In the genomic region with DNA sequence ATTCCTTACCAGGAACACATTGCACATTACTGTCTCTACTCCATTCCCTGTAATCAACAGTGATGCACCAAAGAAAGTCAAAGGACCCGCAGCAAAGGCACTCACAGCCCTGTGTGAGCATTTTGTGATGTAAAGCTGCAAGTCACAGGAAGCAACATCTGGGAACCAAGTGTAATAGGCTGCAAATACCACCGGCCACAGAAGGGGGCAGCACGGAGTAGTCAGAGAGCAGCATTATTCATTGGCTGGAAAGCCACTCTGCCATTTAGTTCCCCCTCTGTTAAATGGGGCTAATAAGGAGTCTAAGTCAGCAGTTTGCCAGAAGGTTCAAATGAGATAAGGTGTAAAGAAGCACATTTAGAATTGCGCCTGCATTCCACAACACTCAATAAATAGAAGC, we compare ENCODE assay signal across 9 mouse cellular contexts.
DNase-seq lines count a peak whose midpoint lies in the region; ATAC-seq lines count a peak whose summit lies in the region.
"Had no signal": no experiment of that assay in that cellular context is flagged by ENCODE, and none has a peak within 500 bp of the region (broad histone marks: within the 10 kb centered on the region; RNA-seq: fewer than 3 reads in every experiment).

No protein-coding gene starts in this region.

- 49% methylated on average over 4 of the region's 4 CpGs for WGBS in hindbrain, embryonic 11.5 days
- 51% methylated on average over 4 of the region's 4 CpGs for WGBS in hindbrain, embryonic 13.5 days
- WGBS in embryonic facial prominence, embryonic 10.5 days, result 43% methylated on average over 4 of the region's 4 CpGs

- H3K27me3 ChIP-seq in hindbrain, embryonic 11.5 days (ENCODE audit: control insufficient read depth, insufficient read depth, low read length), result no peaks in the 10 kb centered on the region
- H3K27me3 ChIP-seq in hindbrain, embryonic 13.5 days, result no peaks in the 10 kb centered on the region
- H3K27me3 ChIP-seq in embryonic facial prominence, embryonic 10.5 days (replicated peaks; ENCODE audit: low read depth, poor library complexity, severe bottlenecking), result 0 out of 2 replicates have a peak, but pooled peaks cover 3% of the 10 kb centered on the region
- H3K27me3 ChIP-seq: lung, embryonic 15.5 days had no signal

- peak; percentile 57 for DNase-seq in hindbrain, embryonic 11.5 days (ENCODE audit: low spot score)
- peak; percentile 5 for DNase-seq in thymus, postnatal 14 days
- no peak for DNase-seq in thymus, postnatal 36 days
- peak; percentile 53 for DNase-seq in embryonic facial prominence, embryonic 10.5 days (ENCODE audit: low spot score)
- no peak for DNase-seq in spleen, postnatal 14 days (ENCODE audit: low spot score in 2 of 2)
- DNase-seq in gastrocnemius, postnatal 36 days, result no peak
- DNase-seq in layer of hippocampus, adult 9-11 months, result no peak

- no peaks in the 10 kb centered on the region for H3K9me3 ChIP-seq in hindbrain, embryonic 11.5 days (ENCODE audit: control insufficient read depth, low read length)
- no peaks in the 10 kb centered on the region for H3K9me3 ChIP-seq in hindbrain, embryonic 13.5 days
- no peaks in the 10 kb centered on the region for H3K9me3 ChIP-seq in embryonic facial prominence, embryonic 10.5 days
- H3K9me3 ChIP-seq: lung, embryonic 15.5 days had no signal

- no peak overlapping the region for H3K4me2 ChIP-seq in hindbrain, embryonic 11.5 days (replicated peaks; ENCODE audit: low read depth, low read length)
- H3K4me2 ChIP-seq in hindbrain, embryonic 13.5 days, result no peak overlapping the region
- H3K4me2 ChIP-seq: lung, embryonic 15.5 days had no signal

- ATAC-seq in hindbrain, embryonic 11.5 days (ENCODE audit: low FRiP score), result no peak
- no peak for ATAC-seq in hindbrain, embryonic 13.5 days (ENCODE audit: low FRiP score)

- no peaks in the 10 kb centered on the region for H3K36me3 ChIP-seq in hindbrain, embryonic 11.5 days (ENCODE audit: control insufficient read depth, insufficient read depth, low read length)
- no peaks in the 10 kb centered on the region for H3K36me3 ChIP-seq in hindbrain, embryonic 13.5 days
- no peaks in the 10 kb centered on the region for H3K36me3 ChIP-seq in embryonic facial prominence, embryonic 10.5 days (replicated peaks)
- H3K36me3 ChIP-seq: lung, embryonic 15.5 days had no signal

- intact Hi-C loops in gastrocnemius, postnatal 36 days (cut with DNase I), result no loop called here

- H3K27ac ChIP-seq in hindbrain, embryonic 11.5 days (ENCODE audit: low read depth, low read length), result no peak overlapping the region
- no peak overlapping the region for H3K27ac ChIP-seq in hindbrain, embryonic 13.5 days
- no peak overlapping the region for H3K27ac ChIP-seq in embryonic facial prominence, embryonic 10.5 days (replicated peaks)
- H3K27ac ChIP-seq: lung, embryonic 15.5 days had no signal

- no peak overlapping the region for H3K4me3 ChIP-seq in hindbrain, embryonic 11.5 days (ENCODE audit: low read depth, low read length)
- no peak overlapping the region for H3K4me3 ChIP-seq in hindbrain, embryonic 13.5 days
- no peak overlapping the region for H3K4me3 ChIP-seq in embryonic facial prominence, embryonic 10.5 days
- H3K4me3 ChIP-seq: lung, embryonic 15.5 days had no signal

- no peaks in the 10 kb centered on the region for H3K4me1 ChIP-seq in hindbrain, embryonic 11.5 days (replicated peaks; ENCODE audit: control insufficient read depth, insufficient read depth, low read length)
- H3K4me1 ChIP-seq in hindbrain, embryonic 13.5 days (replicated peaks), result peaks cover 4% of the 10 kb centered on the region; the same call in 1 of the 2 replicates
- H3K4me1 ChIP-seq in embryonic facial prominence, embryonic 10.5 days, result peaks cover 17% of the 10 kb centered on the region
- H3K4me1 ChIP-seq: lung, embryonic 15.5 days had no signal

- H3K9ac ChIP-seq in hindbrain, embryonic 11.5 days (ENCODE audit: low read depth, low read length), result no peak overlapping the region
- no peak overlapping the region for H3K9ac ChIP-seq in hindbrain, embryonic 13.5 days
- H3K9ac ChIP-seq: lung, embryonic 15.5 days had no signal

Comparison
In these comparisons a context has a peak if more than half of its experiments do, and no peak if none do; other contexts are left out.
1. DNase-seq: peak in hindbrain, embryonic 11.5 days (single experiment), thymus, postnatal 14 days (single experiment) and embryonic facial prominence, embryonic 10.5 days (single experiment); none in thymus, postnatal 36 days (0 of 2), spleen, postnatal 14 days (0 of 2), gastrocnemius, postnatal 36 days (0 of 2) and layer of hippocampus, adult 9-11 months (single experiment).